Mouse (Mus musculus) ES-E14 (cell line): ENCODE measurements at regions not wholly inside any gene's neighbourhood (a gene's known extent, or its start where the extent isn't known, plus 50 kb on each side); places are given as distances from the start of the nearest gene placed in this dataset.

ENCODE experiments used
- CHD2 ChIP-seq: IDR thresholded peaks from 2 replicates; pipeline ENCODE4 v1.6.1; 2014; ENCODE audit warnings: mild to moderate bottlenecking, low read depth, low read length, inconsistent platforms
- HCFC1 ChIP-seq: IDR thresholded peaks from 2 replicates; pipeline ENCODE4 v1.6.1; 2012; ENCODE audit warnings: low read length, inconsistent platforms, borderline replicate concordance; ENCODE audit not compliant: insufficient read depth
- MAFK ChIP-seq: IDR thresholded peaks from 2 replicates; pipeline ENCODE4 v1.6.1; 2014; ENCODE audit warnings: mild to moderate bottlenecking, low read depth, low read length, inconsistent platforms; ENCODE audit not compliant: insufficient read depth
- ZC3H11A ChIP-seq: IDR thresholded peaks from 2 replicates; pipeline ENCODE4 v1.6.1; 2012; ENCODE audit warnings: low read depth, mild to moderate bottlenecking, inconsistent platforms, low read length, borderline replicate concordance
- ZNF384 ChIP-seq: IDR thresholded peaks from 2 replicates; pipeline ENCODE4 v1.6.1; 2012; ENCODE audit warnings: low read depth, low read length, inconsistent platforms

GRCm38 (mm10) chr14:58788190-58788945 lies 354.3 kb downstream of the 1700129C05Rik start:
- TF ChIP-seq CHD2 (no peak), ZNF384 (no peak), MAFK (no peak), HCFC1 (no peak), ZC3H11A (no peak)
